20 mouse cellular contexts compared by ENCODE assay signal in genomic region chr5:90274806-90275205, GRCm38 (mm10). TPM values are rescaled to one million over a fixed set of nuclear protein-coding genes. Genes with fewer than 3 reads are reported as not detected.
A peak's percentile ranks its signal among the peaks of the same experiment; 100 is the strongest.
DNase-seq lines count a peak whose midpoint lies in the region; ATAC-seq and TF ChIP-seq lines count a peak whose summit lies in the region.
"Had no signal": no experiment of that assay in that cellular context is flagged by ENCODE, and none has a peak within 500 bp of the region (broad histone marks: within the 10 kb centered on the region; RNA-seq: fewer than 3 reads in every experiment).

No protein-coding gene starts in this region.

- peak; percentile 49 for TF ChIP-seq EP300 in liver, embryonic 14.5 days (IDR thresholded peaks at IDR 0.05; ENCODE audit: low read depth)
- no peak for TF ChIP-seq EP300 in stomach, postnatal 0 days (optimal IDR thresholded peaks at IDR 0.05)

- peak; percentile 21 for DNase-seq in liver
- peak in 1 of 3 experiments; percentile 10 for DNase-seq in liver, embryonic 14.5 days (ENCODE audit: low read depth in 3 of 3, low spot score in 3 of 3)
- no peak for DNase-seq in stomach, postnatal 0 days (ENCODE audit: low spot score)
- DNase-seq in forebrain, embryonic 10.5 days (ENCODE audit: extremely low spot score, low spot score), result no peak
- no peak for DNase-seq in left cerebral cortex, postnatal 4 days
- DNase-seq: adrenal gland, postnatal 10 days; cerebellum, adult 11-12 months; cerebellum, adult 9-10 months; cerebellum, postnatal 36 days; gastrocnemius, postnatal 10 days; heart, adult 18-20 months; heart, postnatal 14 days had no signal

- peaks cover 23% of the 10 kb centered on the region for H3K36me3 ChIP-seq in liver, embryonic 14.5 days (replicated peaks; ENCODE audit: control insufficient read depth, insufficient read depth, low read depth)
- H3K36me3 ChIP-seq in stomach, postnatal 0 days (ENCODE audit: control insufficient read depth, insufficient read depth, low read length), result peaks cover 4% of the 10 kb centered on the region; the same call in 1 of the 2 replicates
- peaks cover 64% of the 10 kb centered on the region for H3K36me3 ChIP-seq in forebrain, embryonic 10.5 days (replicated peaks)

- peak; percentile 79 for ATAC-seq in liver, embryonic 14.5 days (ENCODE audit: insufficient read depth)
- ATAC-seq in megakaryocyte progenitor cell, adult 5-6 weeks (replicated peaks; ENCODE audit: poor library complexity), result peak; percentile 71
- no peak for ATAC-seq in stomach, postnatal 0 days (ENCODE audit: low FRiP score, low TSS enrichment)
- ATAC-seq: forebrain, embryonic 16.5 days had no signal

- H3K4me3 ChIP-seq in liver, embryonic 14.5 days (ENCODE audit: insufficient read depth in 1 of 2, low read depth in 2 of 2, low read length in 2 of 2), result no peak overlapping the region
- H3K4me3 ChIP-seq in stomach, postnatal 0 days (ENCODE audit: low read depth, low read length), result no peak overlapping the region
- H3K4me3 ChIP-seq in forebrain, embryonic 10.5 days, result no peak overlapping the region
- H3K4me3 ChIP-seq: embryonic facial prominence, embryonic 13.5 days; heart, embryonic 15.5 days; hindbrain, embryonic 10.5 days had no signal

- no peaks in the 10 kb centered on the region for H3K27me3 ChIP-seq in liver, embryonic 14.5 days (ENCODE audit: control insufficient read depth, insufficient read depth, low read length)
- H3K27me3 ChIP-seq in stomach, postnatal 0 days (ENCODE audit: control insufficient read depth, insufficient read depth, low read length), result no peaks in the 10 kb centered on the region
- no peaks in the 10 kb centered on the region for H3K27me3 ChIP-seq in forebrain, embryonic 10.5 days (ENCODE audit: poor library complexity, severe bottlenecking)
- H3K27me3 ChIP-seq: embryonic facial prominence, embryonic 13.5 days; heart, embryonic 15.5 days had no signal

- no peak overlapping the region for H3K27ac ChIP-seq in liver, embryonic 14.5 days
- no peak overlapping the region for H3K27ac ChIP-seq in stomach, postnatal 0 days (replicated peaks)
- no peak overlapping the region for H3K27ac ChIP-seq in forebrain, embryonic 10.5 days
- H3K27ac ChIP-seq: embryonic facial prominence, embryonic 13.5 days; heart, embryonic 15.5 days; hindbrain, embryonic 10.5 days; hindbrain, embryonic 14.5 days had no signal

- no peak overlapping the region; the same call in 1 of the 2 replicates for H3K9ac ChIP-seq in liver, embryonic 14.5 days (replicated peaks)
- H3K9ac ChIP-seq in stomach, postnatal 0 days (ENCODE audit: low read length), result no peak overlapping the region
- H3K9ac ChIP-seq: embryonic facial prominence, embryonic 13.5 days; heart, embryonic 15.5 days; hindbrain, embryonic 14.5 days had no signal

- no peaks in the 10 kb centered on the region for H3K9me3 ChIP-seq in liver, embryonic 14.5 days (ENCODE audit: control insufficient read depth, low read length)
- H3K9me3 ChIP-seq in stomach, postnatal 0 days (ENCODE audit: control insufficient read depth, low read length), result no peaks in the 10 kb centered on the region
- no peaks in the 10 kb centered on the region for H3K9me3 ChIP-seq in forebrain, embryonic 10.5 days
- H3K9me3 ChIP-seq: embryonic facial prominence, embryonic 13.5 days; G1E; heart, embryonic 15.5 days; hindbrain, embryonic 10.5 days had no signal

- 53% methylated on average over 1 of the region's 1 CpGs for WGBS in liver, embryonic 14.5 days (ENCODE audit: insufficient replicate concordance)
- 73% methylated on average over 1 of the region's 1 CpGs for WGBS in stomach, postnatal 0 days
- 91% methylated on average over 1 of the region's 1 CpGs for WGBS in forebrain, embryonic 10.5 days

- intact Hi-C loops in left cerebral cortex, postnatal 4 days (cut with DNase I), result no loop called here

- H3K4me2 ChIP-seq in liver, embryonic 14.5 days (ENCODE audit: low read depth), result no peak overlapping the region
- no peak overlapping the region for H3K4me2 ChIP-seq in stomach, postnatal 0 days (replicated peaks; ENCODE audit: low read depth)
- H3K4me2 ChIP-seq: embryonic facial prominence, embryonic 13.5 days; heart, embryonic 11.5 days; heart, embryonic 15.5 days; hindbrain, embryonic 14.5 days had no signal

- peaks cover 5 to 6% of the 10 kb centered on the region in 2 experiments; a peak in 3 of 4 replicates for H3K4me1 ChIP-seq in liver, embryonic 14.5 days (replicated peaks; ENCODE audit: control insufficient read depth in 2 of 2, insufficient read depth in 2 of 2, low read length in 1 of 2)
- no peaks in the 10 kb centered on the region for H3K4me1 ChIP-seq in stomach, postnatal 0 days (replicated peaks; ENCODE audit: control insufficient read depth, insufficient read depth)
- no peaks in the 10 kb centered on the region for H3K4me1 ChIP-seq in forebrain, embryonic 10.5 days
- H3K4me1 ChIP-seq: embryonic facial prominence, embryonic 13.5 days; heart, embryonic 15.5 days; hindbrain, embryonic 10.5 days had no signal

- TF ChIP-seq CTCF in liver, embryonic 14.5 days (IDR thresholded peaks at IDR 0.05; ENCODE audit: low read depth), result no peak
- no peak for TF ChIP-seq CTCF in stomach, postnatal 0 days (IDR thresholded peaks at IDR 0.05; ENCODE audit: low read depth)

RNA-seq across cellular contexts. Expression of gene Cox18, which starts 51.0 kb away (rescaled TPM):
- 6.9 and 7.0 TPM in 2 replicates for polyA plus RNA-seq in liver, embryonic 14.5 days (2012; rRNA removed)
- polyA plus RNA-seq in liver, embryonic 14.5 days (2014; fragmentation: Nextera tagmentation; extraction: Ambion mirVana), result 11.9 TPM in 2 replicates
- 43.3 and 45.0 TPM in 2 replicates for total RNA-seq in megakaryocyte progenitor cell, adult 5-6 weeks (2015)
- total RNA-seq in megakaryocyte progenitor cell, adult 5-6 weeks (2017), result 11.2 and 14.5 TPM in 2 replicates
- polyA plus RNA-seq in stomach, postnatal 0 days (2015; fragmentation: Nextera tagmentation; extraction: Ambion mirVana), result 20.9 and 24.0 TPM in 2 replicates
- 35.9 and 41.4 TPM in 2 replicates for polyA plus RNA-seq in forebrain, embryonic 10.5 days (2016; fragmentation: Nextera tagmentation; extraction: Ambion mirVana)
- 10 to 100 TPM; 25.6 to 26.1 TPM for total RNA-seq in left cerebral cortex, postnatal 4 days (2021)
